Mouse (Mus musculus) B cell, adult 67 days (primary cell): Measurements from ENCODE around the gene Vmn1r49. TPM values are rescaled to one million over a fixed set of nuclear protein-coding genes. Genes with fewer than 3 reads are reported as not detected.

Source experiments
- total RNA-seq, 2 experiments: library from RNA; stranded (reverse); gene quantifications; 4 replicates each; pipeline ENCODE4 v1.2.4; 2023

The Vmn1r49 gene
- total RNA-seq, result not detected

GRCm38 (mm10) chr6:90078406-90078805, at the start of gene Vmn1r49:
Vmn1r49 (minus strand) TSS chr6:90078506.

GRCm38 (mm10) chr6:90122296-90122695, 44.0 kb upstream of the Vmn1r49 start, which contains the start of gene Vmn1r51:
Vmn1r51 (plus strand) TSS chr6:90122596.

GRCm38 (mm10) chr6:90101130-90101529, 22.8 kb upstream of the Vmn1r49 start, which contains the start of gene Vmn1r50:
Vmn1r50 (plus strand) TSS chr6:90101430.

GRCm38 (mm10) chr6:90036741-90037140, 41.6 kb downstream of the Vmn1r49 start, which contains the start of gene Vmn1r48:
Vmn1r48 (minus strand) TSS chr6:90036841.

Other genes starting within 250 kb of the Vmn1r49 start
- gene Vmn1r42, start 202.1 kb downstream of the Vmn1r49 start, total RNA-seq, result not detected
- not detected for gene Vmn1r43, start 202.1 kb downstream of the Vmn1r49 start, total RNA-seq
- not detected for gene Vmn1r44, start 194.8 kb downstream of the Vmn1r49 start, total RNA-seq
- gene Vmn1r45, start 137.9 kb downstream of the Vmn1r49 start, total RNA-seq, result not detected
- not detected for gene Vmn1r46, start 109.2 kb downstream of the Vmn1r49 start, total RNA-seq
- not detected for gene Vmn1r47, start 62.4 kb downstream of the Vmn1r49 start, total RNA-seq
- gene Vmn1r48, start 41.7 kb downstream of the Vmn1r49 start, total RNA-seq, result not detected
- not detected for gene Vmn1r50, start 22.9 kb upstream of the Vmn1r49 start, total RNA-seq
- not detected for gene Vmn1r51, start 44.1 kb upstream of the Vmn1r49 start, total RNA-seq
- gene Vmn1r52, start 96.3 kb upstream of the Vmn1r49 start, total RNA-seq, result not detected
- gene V1ra8, start 124.3 kb upstream of the Vmn1r49 start, total RNA-seq, result not detected
- gene Vmn1r53, start 145.9 kb upstream of the Vmn1r49 start, total RNA-seq, result not detected
- not detected for gene Vmn1r54, start 167.8 kb upstream of the Vmn1r49 start, total RNA-seq
- gene BC048671, start 222.7 kb upstream of the Vmn1r49 start, total RNA-seq, result not detected
- not detected for gene Chst13, start 246.7 kb upstream of the Vmn1r49 start, total RNA-seq